Mouse (Mus musculus): ENCODE measurements around the gene Tmem120b.

DNA sequence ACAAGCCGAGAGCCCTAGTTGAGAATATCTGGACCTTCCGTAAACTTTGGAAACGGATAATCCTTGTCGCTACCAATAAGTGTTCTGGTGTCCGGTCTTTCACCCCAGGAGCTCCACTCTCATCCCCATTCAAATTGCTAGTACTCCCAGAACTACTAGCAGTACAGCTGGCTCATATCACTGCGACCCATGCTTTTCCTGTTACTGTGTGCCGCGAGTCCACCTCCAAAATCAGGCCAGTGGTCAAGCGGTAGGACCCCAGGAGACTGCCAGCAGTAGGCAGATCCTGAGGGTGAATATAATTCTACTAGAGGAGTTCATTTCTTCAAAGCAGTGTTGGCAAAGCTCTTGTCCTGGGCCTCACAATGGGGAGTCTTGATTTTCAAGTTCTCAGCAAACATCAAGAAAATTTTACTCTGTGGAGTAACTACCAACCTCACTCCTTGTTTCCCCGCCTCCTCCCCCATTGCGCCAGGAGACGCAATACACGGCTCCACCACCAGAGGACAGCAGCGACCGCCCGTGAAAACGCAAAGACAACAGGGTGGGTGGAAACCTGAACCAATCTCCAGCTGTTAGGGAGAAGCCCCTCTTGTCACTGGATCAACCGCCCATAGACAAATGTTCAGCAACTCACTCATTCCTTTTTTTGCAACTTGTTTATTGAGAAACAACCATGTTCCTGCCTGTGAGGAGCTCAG is 65.0 kb downstream of the Tmem120b start:
- TF ChIP-seq GATA1 (IDR thresholded peaks at IDR 0.05; ENCODE audit: low read length) (no peak), TAL1 (IDR thresholded peaks at IDR 0.05; ENCODE audit: low read length) (no peak)
